Mouse (Mus musculus): ENCODE measurements around the gene Fam196a.

The Fam196a gene

DNA sequence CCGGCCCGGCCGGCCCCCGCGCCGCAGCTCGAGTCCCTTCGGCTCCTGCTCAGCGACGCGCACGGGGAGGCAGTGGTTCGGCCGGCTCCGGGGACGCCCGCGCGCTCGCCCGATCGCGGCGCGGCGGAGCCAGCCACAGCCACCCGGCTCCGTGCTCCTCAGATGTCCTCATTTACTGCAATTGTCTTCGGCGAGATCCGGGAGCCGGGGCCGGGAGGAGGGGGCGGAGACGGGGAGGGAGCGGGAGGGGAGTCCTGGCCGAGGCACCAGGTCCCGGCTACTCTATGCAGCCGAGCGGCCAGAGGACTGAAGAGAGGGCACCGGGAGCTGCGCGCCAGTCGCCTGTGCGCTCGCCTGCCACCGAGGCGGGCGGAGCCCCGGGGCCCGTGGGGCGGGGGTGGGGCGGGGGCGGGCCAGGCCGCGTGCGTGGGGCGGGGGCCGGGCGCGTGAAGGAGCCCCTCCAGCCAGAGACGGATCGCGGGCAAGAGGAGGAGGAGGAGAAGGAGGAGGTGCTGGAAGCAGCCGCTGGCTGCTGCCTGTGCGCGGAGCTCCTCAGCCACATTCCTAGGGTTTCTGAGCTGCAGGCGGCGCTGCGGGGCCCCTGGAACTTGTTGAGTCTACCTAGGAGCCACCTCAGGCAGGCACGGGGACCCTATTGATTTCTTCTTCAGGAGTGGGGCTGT is at the start of gene Fam196a:
Gene Fam196a, minus strand, starts transcription at position 504 of the 683 bp plus-strand sequence.
- DNase-seq (ENCODE audit: extremely low read depth, low read depth) = no peak

- DNase-seq (ENCODE audit: extremely low read depth, low read depth) = no peak
These were observed 23.4 kb upstream of the Fam196a start for GRCm38 (mm10) chr7:134961608-134962007.

DNA sequence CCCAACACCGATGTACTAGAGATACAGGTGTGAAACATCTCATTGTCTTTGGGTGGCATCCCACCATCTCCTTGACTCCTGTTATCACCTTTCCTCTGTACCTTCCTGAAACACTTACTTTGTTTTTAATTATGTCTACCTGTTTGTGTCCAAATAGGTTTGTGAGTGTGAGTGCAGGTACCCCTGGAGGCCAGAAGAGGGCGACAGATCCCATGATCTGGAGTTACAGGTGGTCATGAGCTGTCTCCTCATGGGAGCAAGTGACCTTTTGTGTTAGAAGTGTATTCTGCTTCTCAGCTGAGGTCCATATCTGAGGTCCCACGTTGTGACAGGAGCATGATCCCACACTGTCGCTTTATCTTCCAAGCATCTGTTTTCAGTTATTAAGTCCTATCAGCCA is 22.6 kb upstream of the Fam196a start:
- no peak for DNase-seq (ENCODE audit: extremely low read depth, low read depth)

- DNase-seq (ENCODE audit: extremely low read depth, low read depth) = no peak
These were observed 20.9 kb upstream of the Fam196a start for GRCm38 (mm10) chr7:134959086-134959485.

DNA sequence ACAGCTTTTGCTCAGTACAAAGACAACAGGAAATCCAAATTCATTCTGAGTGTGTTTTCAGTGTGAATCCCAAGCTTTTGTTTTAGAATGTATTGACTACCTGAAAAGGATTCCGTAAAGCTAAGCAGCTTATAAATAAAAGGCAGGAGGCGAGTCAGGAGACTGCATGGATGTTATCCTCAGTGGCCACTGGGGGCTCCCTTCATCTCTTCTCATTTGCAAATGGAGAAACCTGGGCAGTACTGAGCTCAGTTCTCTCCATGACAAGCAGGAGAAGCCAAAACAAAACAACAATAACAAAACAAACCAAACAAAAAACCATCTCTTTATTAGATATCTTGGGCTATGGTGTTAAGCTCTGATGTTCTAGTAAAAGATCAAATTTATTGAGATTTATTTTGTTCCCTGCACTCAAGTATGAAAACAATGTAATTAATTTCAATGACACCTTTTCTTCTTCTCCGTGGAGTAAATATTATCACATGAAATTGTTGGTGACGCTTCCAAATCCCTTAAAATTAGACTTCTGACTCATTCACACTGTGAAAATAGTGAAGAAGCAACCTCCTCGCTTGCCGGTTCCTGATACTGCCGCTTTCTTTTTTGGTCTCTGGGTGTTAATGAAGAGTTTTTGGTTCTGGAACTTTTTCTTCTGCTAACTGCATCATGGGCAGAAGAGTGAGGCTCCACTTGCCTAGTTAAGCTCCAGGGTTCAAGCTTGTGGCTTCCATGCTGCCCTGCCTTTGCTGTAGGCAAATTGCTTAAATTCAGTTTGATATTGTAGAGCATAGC is 7.9 kb upstream of the Fam196a start:
- no peak for DNase-seq (ENCODE audit: extremely low read depth, low read depth)

GRCm38 (mm10) chr7:134943701-134944100 is 5.5 kb upstream of the Fam196a start:
- no peak for DNase-seq (ENCODE audit: extremely low read depth, low read depth)

DNA sequence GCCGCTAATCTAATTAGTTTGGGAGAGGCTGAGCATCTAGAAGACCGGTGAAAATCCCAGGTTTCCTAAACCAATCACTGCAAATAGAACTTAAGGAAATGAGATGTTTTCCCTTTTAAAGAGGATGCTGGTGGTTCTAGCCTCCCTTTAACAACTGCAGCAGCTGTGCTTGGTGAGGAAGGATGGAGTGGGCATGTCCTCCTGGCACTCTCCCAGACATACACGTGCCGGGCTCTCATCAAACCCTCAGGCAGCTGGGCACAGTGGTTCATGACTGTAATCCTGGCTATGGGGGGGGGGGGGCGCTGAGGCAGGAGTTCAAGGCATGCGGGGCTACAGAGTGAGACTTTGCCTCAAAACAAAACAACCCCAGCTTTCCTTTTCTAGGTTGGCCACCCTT is 4.8 kb upstream of the Fam196a start:
- DNase-seq (ENCODE audit: extremely low read depth, low read depth) = no peak

DNA sequence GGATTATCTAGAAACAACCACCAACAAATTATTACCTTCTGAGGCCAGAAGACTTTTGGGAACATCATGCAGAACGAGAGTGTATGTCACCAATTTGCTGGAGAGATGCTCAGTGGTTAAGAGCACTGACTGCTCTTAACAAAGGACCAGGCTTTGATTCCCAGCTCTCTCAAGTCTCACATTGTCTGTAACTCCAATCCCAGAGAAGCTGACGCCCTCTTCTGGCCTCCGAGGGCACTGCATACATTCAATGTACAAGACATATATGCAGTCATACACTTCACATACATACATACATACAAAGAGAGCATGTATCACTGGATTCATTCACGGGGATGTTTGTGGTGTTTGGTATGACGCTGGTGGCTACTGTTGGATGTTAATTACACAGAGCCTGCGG is 3.7 kb upstream of the Fam196a start:
- DNase-seq (ENCODE audit: extremely low read depth, low read depth) = no peak

DNA sequence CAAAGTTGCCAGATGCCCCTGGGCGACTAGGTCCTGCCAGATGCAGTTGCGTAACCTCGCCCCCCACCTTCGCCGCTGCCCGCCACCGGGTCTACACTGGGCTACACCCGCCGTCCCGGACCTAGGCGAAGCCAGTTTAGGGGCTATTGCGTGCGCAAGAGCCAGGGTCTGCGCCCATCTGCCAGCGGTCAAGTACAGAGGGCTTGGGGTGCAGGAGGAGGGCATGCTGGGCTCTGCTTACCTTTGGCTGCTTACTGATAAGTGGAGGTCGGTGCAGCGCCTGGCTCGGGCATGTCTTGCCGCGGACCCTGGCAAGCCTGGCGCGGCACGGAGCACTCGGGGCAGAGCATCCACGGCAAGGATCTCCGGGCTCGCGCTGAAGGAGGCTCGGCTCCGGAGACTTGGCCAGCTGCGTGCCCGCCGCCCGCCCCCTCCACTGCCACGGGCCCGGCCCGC is 731 bp downstream of the Fam196a start:
- no peak for DNase-seq (ENCODE audit: extremely low read depth, low read depth)

- no peak for DNase-seq (ENCODE audit: extremely low read depth, low read depth)
These were observed 6.3 kb downstream of the Fam196a start for GRCm38 (mm10) chr7:134931886-134932285.

DNA sequence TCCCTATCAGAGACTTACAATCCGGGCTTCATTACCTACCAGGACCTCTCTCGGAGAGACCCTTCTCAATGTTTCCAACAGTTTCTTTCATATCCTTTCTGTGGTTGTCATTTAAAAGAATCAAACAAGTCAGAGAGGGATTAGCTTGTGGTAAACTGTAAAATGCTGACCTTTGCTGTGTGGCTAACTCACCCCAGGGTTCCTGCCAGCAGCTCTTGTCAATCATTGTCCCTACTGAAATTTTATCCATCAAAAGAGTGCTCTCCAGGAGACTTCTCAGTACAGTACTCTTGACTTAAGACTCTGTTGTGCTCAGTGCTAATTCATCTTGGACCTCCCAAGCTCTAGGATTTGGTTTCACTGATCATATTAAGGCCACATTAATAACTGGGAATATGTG is 36.2 kb downstream of the Fam196a start:
- no peak for DNase-seq (ENCODE audit: extremely low read depth, low read depth)

- DNase-seq (ENCODE audit: extremely low read depth, low read depth) = no peak
These were observed 38.8 kb downstream of the Fam196a start for GRCm38 (mm10) chr7:134899462-134899861.

GRCm38 (mm10) chr7:134894604-134895003 is 43.6 kb downstream of the Fam196a start:
- DNase-seq (ENCODE audit: extremely low read depth, low read depth) = no peak

GRCm38 (mm10) chr7:134892972-134893371 is 45.3 kb downstream of the Fam196a start:
- no peak for DNase-seq (ENCODE audit: extremely low read depth, low read depth)

- no peak for DNase-seq (ENCODE audit: extremely low read depth, low read depth)
These were observed 45.8 kb downstream of the Fam196a start for GRCm38 (mm10) chr7:134892449-134892871.

GRCm38 (mm10) chr7:134883516-134883915 is 54.7 kb downstream of the Fam196a start:
- no peak for DNase-seq (ENCODE audit: extremely low read depth, low read depth)

GRCm38 (mm10) chr7:134880431-134880830 is 57.8 kb downstream of the Fam196a start:
- DNase-seq (ENCODE audit: extremely low read depth, low read depth) = no peak

- DNase-seq (ENCODE audit: extremely low read depth, low read depth) = no peak
These were observed 59.2 kb downstream of the Fam196a start for GRCm38 (mm10) chr7:134878985-134879384.

- no peak for DNase-seq (ENCODE audit: extremely low read depth, low read depth)
These were observed 65.2 kb downstream of the Fam196a start for GRCm38 (mm10) chr7:134872981-134873380.

DNA sequence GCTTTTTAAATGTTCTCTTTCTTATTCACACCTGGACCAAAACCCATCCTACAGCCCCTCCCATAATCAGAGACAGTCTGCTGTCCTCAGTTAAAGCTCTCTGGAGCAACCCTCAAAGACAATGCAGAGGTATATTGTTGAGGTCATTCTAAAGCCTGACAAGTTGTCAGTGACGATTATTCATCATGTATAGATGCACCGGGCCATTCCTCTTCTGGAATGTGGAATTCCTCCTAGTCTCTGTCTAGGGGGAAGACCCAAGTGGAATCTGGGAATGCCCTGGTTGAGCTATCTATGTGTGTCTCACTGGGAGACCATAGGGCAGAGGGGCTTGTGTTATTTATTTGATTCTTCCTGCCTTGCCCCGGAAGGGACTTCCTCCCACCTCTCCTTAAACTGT is 65.7 kb downstream of the Fam196a start:
- DNase-seq (ENCODE audit: extremely low read depth, low read depth) = no peak

DNA sequence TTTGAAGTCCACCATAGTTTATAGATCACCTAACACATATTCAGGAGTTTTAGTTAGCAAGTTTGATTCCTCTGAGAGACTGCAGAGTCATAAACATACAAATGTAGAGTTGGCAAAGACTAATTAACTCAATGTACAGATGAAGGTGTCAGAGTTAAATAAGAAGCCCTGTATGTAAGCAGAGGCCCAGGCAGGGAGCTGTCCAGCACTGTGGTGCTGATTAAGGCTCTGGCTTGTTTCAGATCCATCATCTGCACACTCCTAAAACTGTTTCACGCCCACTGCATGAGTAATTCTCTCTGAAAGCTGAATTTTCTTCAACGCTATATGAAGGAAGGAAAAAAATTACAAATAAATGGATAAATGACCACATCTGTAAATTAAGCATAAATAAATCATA is 74.1 kb downstream of the Fam196a start:
- DNase-seq (ENCODE audit: extremely low read depth, low read depth) = no peak

DNA sequence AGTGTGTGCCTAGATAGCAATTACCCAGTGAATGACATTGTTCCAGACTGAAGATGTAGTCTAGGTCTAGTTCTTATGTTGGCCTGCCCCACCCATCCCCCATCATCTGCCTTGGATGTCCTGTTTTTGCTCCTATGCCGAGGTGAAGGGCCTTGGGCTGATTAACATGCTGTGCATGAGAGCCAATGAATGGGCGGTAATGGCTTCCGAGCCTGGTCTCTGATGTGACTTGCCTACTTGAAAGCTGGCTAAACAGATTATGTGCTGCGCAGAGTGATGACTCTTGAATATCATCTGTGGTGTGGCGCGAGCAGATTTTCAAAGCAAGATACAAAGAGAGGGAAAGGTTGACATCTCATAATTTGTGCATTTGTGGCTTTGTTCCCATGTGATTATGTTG is 76.2 kb downstream of the Fam196a start:
- DNase-seq (ENCODE audit: extremely low read depth, low read depth) = no peak

GRCm38 (mm10) chr7:134842751-134843150 is 95.5 kb downstream of the Fam196a start:
- DNase-seq (ENCODE audit: extremely low read depth, low read depth) = no peak

All from MEL-GATA-1-ER (cell line).